Mouse (Mus musculus): ENCODE measurements around the gene Nxn. TPM values are rescaled to one million over a fixed set of nuclear protein-coding genes. Genes with fewer than 3 reads are reported as not detected.

Gene Nxn
- total and polyA plus RNA-seq, 2 experiments from 2014 or later, result 10.6 to 50.7 TPM

- H3K36me3 ChIP-seq (replicated peaks; ENCODE audit: control insufficient read depth, insufficient read depth, low read length), result no peaks in the 10 kb centered on the region
- H3K9ac ChIP-seq (replicated peaks; ENCODE audit: low read depth, low read length), result no peak overlapping the region
- H3K4me1 ChIP-seq (ENCODE audit: control insufficient read depth, insufficient read depth), result peaks cover 16% of the 10 kb centered on the region; the same call in 1 of the 2 replicates
- no peak overlapping the region for H3K27ac ChIP-seq (ENCODE audit: low read depth)
- no peaks in the 10 kb centered on the region for H3K9me3 ChIP-seq (replicated peaks; ENCODE audit: control insufficient read depth, low read length)
- TF ChIP-seq EP300 (IDR thresholded peaks at IDR 0.05; ENCODE audit: low read depth) (no peak), CTCF (IDR thresholded peaks at IDR 0.05; ENCODE audit: low read depth) (no peak)
- no peak overlapping the region for H3K4me3 ChIP-seq (ENCODE audit: low read depth, low read length)
- 88% methylated on average over 13 of the region's 13 CpGs for WGBS
- no peak overlapping the region for H3K4me2 ChIP-seq (ENCODE audit: low read depth, low read length)
- no peak for ATAC-seq (ENCODE audit: insufficient read depth, low read depth)
- H3K27me3 ChIP-seq (ENCODE audit: control insufficient read depth, insufficient read depth, low read length), result no peaks in the 10 kb centered on the region
- DNase-seq (ENCODE audit: low spot score), result no peak
Measured at GRCm38 (mm10) chr11:76382711-76383324, 16.1 kb downstream of the Nxn start.

- H3K9me3 ChIP-seq (replicated peaks; ENCODE audit: control insufficient read depth, low read length), result no peaks in the 10 kb centered on the region
- H3K9ac ChIP-seq (replicated peaks; ENCODE audit: low read depth, low read length), result no peak overlapping the region
- DNase-seq (ENCODE audit: low spot score) (no peak), ATAC-seq (ENCODE audit: insufficient read depth, low read depth) (no peak)
- no peak overlapping the region for H3K4me2 ChIP-seq (ENCODE audit: low read depth, low read length)
- H3K4me1 ChIP-seq (ENCODE audit: control insufficient read depth, insufficient read depth), result peaks cover 16% of the 10 kb centered on the region; the same call in 1 of the 2 replicates
- TF ChIP-seq CTCF (IDR thresholded peaks at IDR 0.05; ENCODE audit: low read depth), result no peak
- TF ChIP-seq EP300 (IDR thresholded peaks at IDR 0.05; ENCODE audit: low read depth), result no peak
- WGBS, result 75% methylated on average over 15 of the region's 15 CpGs
- H3K27me3 ChIP-seq (ENCODE audit: control insufficient read depth, insufficient read depth, low read length), result no peaks in the 10 kb centered on the region
- no peak overlapping the region for H3K4me3 ChIP-seq (ENCODE audit: low read depth, low read length)
- H3K27ac ChIP-seq (ENCODE audit: low read depth), result no peak overlapping the region; the same call in 1 of the 2 replicates
- no peaks in the 10 kb centered on the region for H3K36me3 ChIP-seq (replicated peaks; ENCODE audit: control insufficient read depth, insufficient read depth, low read length)
Measured at GRCm38 (mm10) chr11:76381201-76381885, 17.6 kb downstream of the Nxn start.

- H3K4me3 ChIP-seq (ENCODE audit: low read depth, low read length), result no peak overlapping the region
- DNase-seq (ENCODE audit: low spot score) (peak; percentile 64), ATAC-seq (ENCODE audit: insufficient read depth, low read depth) (peak; percentile 81)
- H3K9me3 ChIP-seq (replicated peaks; ENCODE audit: control insufficient read depth, low read length), result no peaks in the 10 kb centered on the region
- peak overlapping the region; percentile 55 for H3K27ac ChIP-seq (ENCODE audit: low read depth)
- no peak for TF ChIP-seq EP300 (IDR thresholded peaks at IDR 0.05; ENCODE audit: low read depth)
- TF ChIP-seq CTCF (IDR thresholded peaks at IDR 0.05; ENCODE audit: low read depth), result no peak
- H3K4me1 ChIP-seq (ENCODE audit: control insufficient read depth, insufficient read depth), result peaks cover 16% of the 10 kb centered on the region; the same call in 1 of the 2 replicates
- peak overlapping the region; percentile 11; the same call in 1 of the 2 replicates for H3K4me2 ChIP-seq (ENCODE audit: low read depth, low read length)
- no peaks in the 10 kb centered on the region for H3K36me3 ChIP-seq (replicated peaks; ENCODE audit: control insufficient read depth, insufficient read depth, low read length)
- 20% methylated on average over 11 of the region's 11 CpGs for WGBS
- H3K27me3 ChIP-seq (ENCODE audit: control insufficient read depth, insufficient read depth, low read length), result no peaks in the 10 kb centered on the region
- no peak overlapping the region for H3K9ac ChIP-seq (replicated peaks; ENCODE audit: low read depth, low read length)
Measured at GRCm38 (mm10) chr11:76379921-76380544, 18.9 kb downstream of the Nxn start.

- Histone ChIP-seq H3K9ac (replicated peaks; ENCODE audit: low read depth, low read length) (no peak overlapping the region), H3K27me3 (ENCODE audit: control insufficient read depth, insufficient read depth, low read length) (no peaks in the 10 kb centered on the region), H3K4me3 (ENCODE audit: low read depth, low read length) (no peak overlapping the region), H3K9me3 (replicated peaks; ENCODE audit: control insufficient read depth, low read length) (no peaks in the 10 kb centered on the region), H3K4me1 (ENCODE audit: control insufficient read depth, insufficient read depth) (peaks cover 40% of the 10 kb centered on the region), H3K36me3 (replicated peaks; ENCODE audit: control insufficient read depth, insufficient read depth, low read length) (no peaks in the 10 kb centered on the region), H3K4me2 (ENCODE audit: low read depth, low read length) (no peak overlapping the region), H3K27ac (ENCODE audit: low read depth) (no peak overlapping the region)
- ATAC-seq (ENCODE audit: insufficient read depth, low read depth) (no peak), DNase-seq (ENCODE audit: low spot score) (no peak)
- 88% methylated on average over 3 of the region's 3 CpGs for WGBS
- TF ChIP-seq EP300 (IDR thresholded peaks at IDR 0.05; ENCODE audit: low read depth) (no peak), CTCF (IDR thresholded peaks at IDR 0.05; ENCODE audit: low read depth) (no peak)
Measured at GRCm38 (mm10) chr11:76376425-76376824, 22.5 kb downstream of the Nxn start.

GRCm38 (mm10) chr11:76374491-76375185 is 24.3 kb downstream of the Nxn start:
- no peaks in the 10 kb centered on the region for H3K9me3 ChIP-seq (replicated peaks; ENCODE audit: control insufficient read depth, low read length)
- ATAC-seq (ENCODE audit: insufficient read depth, low read depth) (peak; percentile 86), DNase-seq (ENCODE audit: low spot score) (peak; percentile 75)
- H3K27ac ChIP-seq (ENCODE audit: low read depth), result peak overlapping the region; percentile 89
- H3K36me3 ChIP-seq (replicated peaks; ENCODE audit: control insufficient read depth, insufficient read depth, low read length), result no peaks in the 10 kb centered on the region
- no peak overlapping the region for H3K4me3 ChIP-seq (ENCODE audit: low read depth, low read length)
- WGBS, result 17% methylated on average over 17 of the region's 17 CpGs
- peaks cover 28% of the 10 kb centered on the region for H3K4me1 ChIP-seq (ENCODE audit: control insufficient read depth, insufficient read depth)
- H3K9ac ChIP-seq (replicated peaks; ENCODE audit: low read depth, low read length), result no peak overlapping the region
- H3K4me2 ChIP-seq (ENCODE audit: low read depth, low read length), result peak overlapping the region; percentile 26; the same call in 1 of the 2 replicates
- no peak for TF ChIP-seq CTCF (IDR thresholded peaks at IDR 0.05; ENCODE audit: low read depth)
- TF ChIP-seq EP300 (IDR thresholded peaks at IDR 0.05; ENCODE audit: low read depth), result no peak
- no peaks in the 10 kb centered on the region for H3K27me3 ChIP-seq (ENCODE audit: control insufficient read depth, insufficient read depth, low read length)

Data from heart, postnatal 0 days (tissue).